Mouse (Mus musculus): Measurements from ENCODE around the gene Slc30a1. TPM values are rescaled to one million over a fixed set of nuclear protein-coding genes. Genes with fewer than 3 reads are reported as not detected.

Gene Slc30a1
- polyA plus RNA-seq, 1 experiment: 3.5 TPM

- H3K79me2 ChIP-seq (ENCODE audit: control insufficient read depth, insufficient read depth): no peaks in the 10 kb centered on the region
- H3ac ChIP-seq (ENCODE audit: control insufficient read depth, insufficient read length, low read depth): no peak overlapping the region
- no peaks in the 10 kb centered on the region for H3K36me3 ChIP-seq (ENCODE audit: control insufficient read depth, insufficient read depth)
- no peak for TF ChIP-seq CTCF (IDR thresholded peaks at IDR 0.05; ENCODE audit: control insufficient read depth, insufficient read depth, insufficient read length)
- no peak for TF ChIP-seq MAX (IDR thresholded peaks at IDR 0.05)
- no peak for TF ChIP-seq FOSL1 (IDR thresholded peaks at IDR 0.05; ENCODE audit: insufficient read depth, low read length, poor library complexity, severe bottlenecking)
- no peak for TF ChIP-seq CEBPB (IDR thresholded peaks at IDR 0.05; ENCODE audit: low read depth)
- no peak for TF ChIP-seq MYOD1 (IDR thresholded peaks at IDR 0.05; ENCODE audit: control insufficient read depth, insufficient read length, low read depth)
- no peak for TF ChIP-seq MYOG (IDR thresholded peaks at IDR 0.05; ENCODE audit: control insufficient read depth, extremely low read depth, insufficient read length)
- no peak for TF ChIP-seq USF1 (IDR thresholded peaks at IDR 0.05; ENCODE audit: low read depth)
- H3K27me3 ChIP-seq (ENCODE audit: control insufficient read depth, insufficient read depth, insufficient read length): no peaks in the 10 kb centered on the region
- no peaks in the 10 kb centered on the region for H3K79me3 ChIP-seq (ENCODE audit: low read depth)
- H3K4me3 ChIP-seq (ENCODE audit: insufficient read depth, poor library complexity, severe bottlenecking): no peak overlapping the region
Observed at GRCm38 (mm10) chr1:191883654-191884053, 22.9 kb upstream of the Slc30a1 start.

DNA sequence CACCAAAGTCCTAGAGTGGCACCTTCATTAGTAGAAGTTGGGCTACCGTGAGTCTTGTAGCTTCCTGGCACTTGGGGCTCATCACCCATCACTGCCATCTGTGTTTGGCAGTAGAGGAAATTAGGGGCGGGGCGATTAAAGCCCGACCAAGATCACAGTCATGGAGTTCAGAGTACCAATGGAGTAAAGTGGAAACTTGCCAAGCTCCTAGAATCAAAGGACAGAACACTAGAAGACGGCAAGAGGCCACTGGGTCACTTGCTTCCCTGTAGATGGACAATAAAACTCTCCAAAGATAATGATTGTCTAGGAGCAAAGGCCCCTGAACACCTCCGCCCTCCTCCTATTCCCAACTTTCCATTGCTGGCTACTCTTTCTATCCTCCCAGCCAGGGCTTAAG, 14.7 kb upstream of the Slc30a1 start:
- no peak overlapping the region for H3ac ChIP-seq (ENCODE audit: control insufficient read depth, insufficient read length, low read depth)
- H3K27me3 ChIP-seq (ENCODE audit: control insufficient read depth, insufficient read depth, insufficient read length): no peaks in the 10 kb centered on the region
- H3K4me3 ChIP-seq (ENCODE audit: insufficient read depth, poor library complexity, severe bottlenecking): no peak overlapping the region
- no peaks in the 10 kb centered on the region for H3K79me2 ChIP-seq (ENCODE audit: control insufficient read depth, insufficient read depth)
- H3K79me3 ChIP-seq (ENCODE audit: low read depth): no peaks in the 10 kb centered on the region
- no peak for TF ChIP-seq FOSL1 (IDR thresholded peaks at IDR 0.05; ENCODE audit: insufficient read depth, low read length, poor library complexity, severe bottlenecking)
- TF ChIP-seq MYOG (IDR thresholded peaks at IDR 0.05; ENCODE audit: control insufficient read depth, extremely low read depth, insufficient read length): no peak
- no peak for TF ChIP-seq MYOD1 (IDR thresholded peaks at IDR 0.05; ENCODE audit: control insufficient read depth, insufficient read length, low read depth)
- TF ChIP-seq USF1 (IDR thresholded peaks at IDR 0.05; ENCODE audit: low read depth): no peak
- H3K36me3 ChIP-seq (ENCODE audit: control insufficient read depth, insufficient read depth): no peaks in the 10 kb centered on the region

- H3K36me3 ChIP-seq (ENCODE audit: control insufficient read depth, insufficient read depth): no peaks in the 10 kb centered on the region
- TF ChIP-seq MAX (IDR thresholded peaks at IDR 0.05) (no peak), CTCF (IDR thresholded peaks at IDR 0.05; ENCODE audit: control insufficient read depth, insufficient read depth, insufficient read length) (no peak), USF1 (IDR thresholded peaks at IDR 0.05; ENCODE audit: low read depth) (no peak), MYOG (IDR thresholded peaks at IDR 0.05; ENCODE audit: control insufficient read depth, extremely low read depth, insufficient read length) (no peak), FOSL1 (IDR thresholded peaks at IDR 0.05; ENCODE audit: insufficient read depth, low read length, poor library complexity, severe bottlenecking) (no peak), MYOD1 (IDR thresholded peaks at IDR 0.05; ENCODE audit: control insufficient read depth, insufficient read length, low read depth) (no peak), CEBPB (IDR thresholded peaks at IDR 0.05; ENCODE audit: low read depth) (no peak)
- no peaks in the 10 kb centered on the region for H3K27me3 ChIP-seq (ENCODE audit: control insufficient read depth, insufficient read depth, insufficient read length)
- H3ac ChIP-seq (ENCODE audit: control insufficient read depth, insufficient read length, low read depth): peak overlapping the region; percentile 6
- H3K79me3 ChIP-seq (ENCODE audit: low read depth): no peaks in the 10 kb centered on the region
- peak overlapping the region; percentile 6 for H3K4me3 ChIP-seq (ENCODE audit: insufficient read depth, poor library complexity, severe bottlenecking)
- H3K79me2 ChIP-seq (ENCODE audit: control insufficient read depth, insufficient read depth): no peaks in the 10 kb centered on the region
Observed at GRCm38 (mm10) chr1:191894386-191894785, 12.2 kb upstream of the Slc30a1 start.

DNA sequence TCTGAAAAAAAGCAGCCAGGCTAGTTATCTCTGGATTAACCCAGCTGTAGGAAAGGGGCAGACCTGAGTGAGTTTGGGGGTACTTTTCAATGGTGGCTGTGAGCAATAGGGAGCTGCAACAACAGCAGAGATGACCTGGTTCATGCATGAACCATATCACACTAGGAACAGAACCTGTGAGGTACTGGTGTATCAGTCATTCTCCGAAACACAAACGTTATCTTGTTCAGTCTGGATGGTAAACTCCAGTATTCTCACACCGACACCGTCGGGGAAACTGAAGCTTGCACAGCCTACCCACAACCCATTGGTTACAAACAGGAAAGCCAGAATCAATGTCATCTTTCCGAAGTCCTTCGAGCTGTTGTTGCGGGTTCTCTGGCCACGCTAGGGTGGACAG, 11.7 kb upstream of the Slc30a1 start:
- Histone ChIP-seq H3K79me2 (ENCODE audit: control insufficient read depth, insufficient read depth) (no peaks in the 10 kb centered on the region), H3K79me3 (ENCODE audit: low read depth) (no peaks in the 10 kb centered on the region), H3K36me3 (ENCODE audit: control insufficient read depth, insufficient read depth) (no peaks in the 10 kb centered on the region), H3ac (ENCODE audit: control insufficient read depth, insufficient read length, low read depth) (no peak overlapping the region), H3K4me3 (ENCODE audit: insufficient read depth, poor library complexity, severe bottlenecking) (no peak overlapping the region), H3K27me3 (ENCODE audit: control insufficient read depth, insufficient read depth, insufficient read length) (no peaks in the 10 kb centered on the region)
- TF ChIP-seq MAX (IDR thresholded peaks at IDR 0.05): no peak
- no peak for TF ChIP-seq MYOG (IDR thresholded peaks at IDR 0.05; ENCODE audit: control insufficient read depth, extremely low read depth, insufficient read length)
- TF ChIP-seq CTCF (IDR thresholded peaks at IDR 0.05; ENCODE audit: control insufficient read depth, insufficient read depth, insufficient read length): no peak
- TF ChIP-seq FOSL1 (IDR thresholded peaks at IDR 0.05; ENCODE audit: insufficient read depth, low read length, poor library complexity, severe bottlenecking): no peak
- no peak for TF ChIP-seq CEBPB (IDR thresholded peaks at IDR 0.05; ENCODE audit: low read depth)
- TF ChIP-seq USF1 (IDR thresholded peaks at IDR 0.05; ENCODE audit: low read depth): no peak
- no peak for TF ChIP-seq MYOD1 (IDR thresholded peaks at IDR 0.05; ENCODE audit: control insufficient read depth, insufficient read length, low read depth)

DNA sequence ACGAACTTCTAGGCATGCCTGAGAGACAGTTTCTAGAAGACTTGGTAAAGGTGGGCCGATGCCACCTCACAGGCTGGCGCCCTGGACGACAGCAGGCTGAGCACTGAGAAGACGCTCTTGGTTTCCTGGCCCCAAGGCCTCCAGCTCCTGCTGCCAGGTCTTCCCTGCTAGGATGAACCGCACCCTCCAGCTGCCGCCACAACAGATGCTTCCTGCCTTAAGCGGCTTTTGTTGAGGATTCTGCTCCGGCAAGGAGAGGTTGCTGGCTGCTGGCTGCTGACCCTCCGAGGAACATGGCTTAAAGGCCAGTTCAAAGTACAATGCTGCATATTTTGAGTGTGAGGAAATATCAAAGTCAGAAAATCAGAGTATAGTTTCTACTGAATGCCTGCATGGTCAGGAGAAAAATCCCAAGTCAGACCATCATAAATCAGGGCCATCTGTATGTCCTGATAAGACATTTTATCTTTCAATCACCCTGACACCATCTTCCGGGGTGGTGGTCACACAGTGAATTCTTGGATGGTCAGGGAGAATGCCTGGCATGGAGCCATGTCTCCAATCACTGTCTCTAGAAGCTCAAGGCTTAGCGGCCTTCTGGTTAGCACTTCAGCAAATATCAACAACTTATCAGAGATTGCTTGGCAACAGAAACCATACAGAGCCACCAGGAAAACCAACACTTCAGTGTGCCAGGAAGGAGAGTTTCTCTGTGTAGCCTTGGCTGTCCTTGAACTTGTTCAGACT, 9.6 kb upstream of the Slc30a1 start:
- Histone ChIP-seq H3ac (ENCODE audit: control insufficient read depth, insufficient read length, low read depth) (no peak overlapping the region), H3K36me3 (ENCODE audit: control insufficient read depth, insufficient read depth) (no peaks in the 10 kb centered on the region), H3K79me3 (ENCODE audit: low read depth) (no peaks in the 10 kb centered on the region), H3K79me2 (ENCODE audit: control insufficient read depth, insufficient read depth) (no peaks in the 10 kb centered on the region), H3K4me3 (ENCODE audit: insufficient read depth, poor library complexity, severe bottlenecking) (no peak overlapping the region), H3K27me3 (ENCODE audit: control insufficient read depth, insufficient read depth, insufficient read length) (no peaks in the 10 kb centered on the region)
- TF ChIP-seq MYOD1 (IDR thresholded peaks at IDR 0.05; ENCODE audit: control insufficient read depth, insufficient read length, low read depth) (no peak), CTCF (IDR thresholded peaks at IDR 0.05; ENCODE audit: control insufficient read depth, insufficient read depth, insufficient read length) (no peak), CEBPB (IDR thresholded peaks at IDR 0.05; ENCODE audit: low read depth) (no peak), FOSL1 (IDR thresholded peaks at IDR 0.05; ENCODE audit: insufficient read depth, low read length, poor library complexity, severe bottlenecking) (no peak), USF1 (IDR thresholded peaks at IDR 0.05; ENCODE audit: low read depth) (no peak), MYOG (IDR thresholded peaks at IDR 0.05; ENCODE audit: control insufficient read depth, extremely low read depth, insufficient read length) (no peak), MAX (IDR thresholded peaks at IDR 0.05) (no peak)
